Mouse (Mus musculus): ENCODE data around the gene Gtf2a1l. TPM values are rescaled to one million over a fixed set of nuclear protein-coding genes. Genes with fewer than 3 reads are reported as not detected.
A peak's percentile ranks its signal among the peaks of the same experiment; 100 is the strongest.

Gtf2a1l gene
- total RNA-seq (2021) = under 1 TPM; 0.51 to 0.70 TPM
- long read RNA-seq, experiment 1 = 0 reads
- long read RNA-seq, experiment 2, partial matches to known transcripts = 1 of 2 reads
- long read RNA-seq, experiment 2, other reads (novel, unspliced or antisense) = 1 of 2 reads

DNA sequence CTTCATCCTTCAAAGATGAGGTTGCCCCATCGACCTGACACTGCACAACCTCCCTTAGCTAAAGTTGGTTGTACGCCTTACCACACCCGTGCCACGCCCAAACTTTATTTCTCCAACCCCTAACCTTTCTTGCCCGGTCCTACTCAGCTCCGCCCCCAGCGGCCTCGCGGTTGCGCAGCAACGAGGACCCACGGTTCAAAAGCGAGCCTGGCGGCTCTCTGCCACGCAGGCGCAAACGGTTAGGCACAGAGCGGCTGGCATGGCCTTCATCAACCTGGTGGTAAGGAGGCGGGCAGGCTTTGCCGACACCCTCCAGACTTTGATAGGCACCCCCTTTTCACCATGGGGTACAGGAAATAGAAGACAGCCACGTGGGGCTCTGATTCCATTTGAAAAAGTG lies at the start of gene Gtf2a1l:
Gene Gtf2a1l (plus strand): TSS at position 209 of the 400 bp plus-strand sequence.
- intact Hi-C loops (cut with DNase I) = no loop called here
- DNase-seq (ENCODE audit: low spot score in 2 of 2) = peak in 1 of 2 experiments; percentile 44

DNA sequence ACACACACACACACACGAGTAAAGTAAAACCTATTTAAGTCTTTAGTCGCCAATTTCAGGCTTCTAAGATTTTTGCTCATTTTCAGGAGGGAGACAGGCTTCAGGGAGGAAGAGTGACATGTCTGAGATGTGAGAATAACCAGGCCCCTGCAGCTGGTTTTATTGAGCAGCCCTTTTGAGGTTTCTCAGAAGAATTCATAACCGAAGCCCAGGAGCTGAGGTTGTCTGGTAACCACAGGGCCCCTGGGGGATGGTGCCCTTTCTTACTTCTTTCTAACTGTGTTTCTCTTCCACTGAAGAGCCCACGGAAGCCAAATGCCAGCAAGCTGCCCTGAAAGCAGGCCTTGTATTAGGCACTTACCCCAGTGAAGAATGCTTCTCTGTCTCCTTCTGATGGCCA lies 47.5 kb upstream of the Gtf2a1l start:
- no peak for DNase-seq (ENCODE audit: low spot score in 2 of 2)
- intact Hi-C loops (cut with DNase I) = no loop called here

DNA sequence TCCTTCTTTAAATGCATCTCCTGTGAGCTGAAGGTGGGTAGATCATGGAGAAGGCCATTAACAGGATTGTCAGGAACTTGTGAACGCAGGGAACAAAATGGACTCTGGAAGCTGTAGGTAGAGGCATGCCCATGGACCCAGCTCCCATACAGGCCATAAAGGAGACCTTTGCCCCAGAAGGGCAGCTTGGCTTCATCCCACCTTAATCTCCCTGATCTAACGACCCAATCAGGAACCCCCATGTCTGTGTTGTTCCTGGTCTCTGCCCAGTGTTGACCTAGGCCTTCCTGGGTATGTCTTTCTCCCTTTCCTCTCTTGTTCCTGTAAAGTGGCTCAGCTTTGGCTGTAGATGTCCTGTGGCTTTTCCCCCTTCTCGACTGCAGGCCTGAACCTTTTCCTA lies 47.1 kb upstream of the Gtf2a1l start:
- intact Hi-C loops (cut with DNase I) = no loop called here
- no peak for DNase-seq (ENCODE audit: low spot score in 2 of 2)

DNA sequence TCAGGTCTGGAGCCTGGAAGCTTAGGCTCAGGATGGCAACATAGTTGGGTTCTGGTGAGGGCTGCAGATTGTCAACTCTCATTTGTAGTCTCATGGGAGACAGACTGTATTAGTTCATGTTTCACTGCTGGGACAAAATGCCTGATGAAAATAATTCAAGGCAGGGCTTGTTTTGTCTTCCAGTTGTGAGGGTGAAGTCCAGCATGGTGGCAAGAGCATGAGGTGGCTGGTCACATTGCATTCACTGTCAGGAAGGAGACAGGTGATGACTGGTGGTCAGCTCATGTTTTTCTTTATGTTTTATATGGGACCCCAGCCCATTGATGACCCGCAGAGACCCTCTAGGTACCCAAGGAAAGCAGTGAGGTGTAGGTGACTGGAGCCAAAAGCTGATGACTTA lies 45.7 kb upstream of the Gtf2a1l start:
- DNase-seq (ENCODE audit: low spot score in 2 of 2) = no peak
- intact Hi-C loops (cut with DNase I) = no loop called here

DNA sequence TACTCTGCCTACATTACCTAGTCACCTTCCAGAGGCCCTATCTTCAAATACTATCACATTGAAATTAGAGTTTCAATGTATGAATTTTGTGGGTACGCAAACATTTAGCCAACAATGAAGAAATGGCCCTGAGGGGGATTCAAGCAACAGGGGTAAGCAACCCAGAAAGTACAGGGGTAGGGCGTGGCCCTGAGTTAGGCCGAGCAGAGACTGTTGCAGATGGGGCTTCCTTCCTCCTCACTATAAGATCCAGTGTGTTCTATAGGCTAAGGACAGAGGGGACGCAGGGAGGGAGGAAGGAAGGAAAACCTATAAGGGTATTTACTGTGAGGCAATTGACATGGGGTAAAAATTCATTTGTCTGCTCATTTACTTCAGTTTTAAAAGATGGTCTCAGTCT lies 44.1 kb upstream of the Gtf2a1l start:
- DNase-seq (ENCODE audit: low spot score in 2 of 2) = no peak
- intact Hi-C loops (cut with DNase I) = no loop called here

DNA sequence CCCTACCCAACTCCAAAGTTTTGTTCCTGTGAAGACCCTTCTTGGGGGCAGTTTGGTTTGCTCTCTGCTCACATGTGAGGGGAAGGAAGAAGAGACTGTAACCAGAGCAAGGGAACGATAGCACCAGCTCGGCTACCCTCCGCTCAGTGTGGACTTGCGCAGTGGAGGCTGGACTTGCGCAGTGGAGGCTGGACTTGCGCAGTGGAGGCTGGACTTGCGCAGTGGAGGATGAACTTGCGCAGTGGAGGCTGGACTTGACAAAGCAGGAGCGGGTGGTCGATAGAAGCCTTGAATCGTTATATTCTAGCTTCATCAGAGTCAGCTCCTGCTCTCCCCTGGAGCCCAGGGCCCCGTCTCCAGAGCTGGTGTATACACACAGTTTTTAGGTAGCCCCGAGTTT lies 43.1 kb upstream of the Gtf2a1l start:
- intact Hi-C loops (cut with DNase I) = no loop called here

DNA sequence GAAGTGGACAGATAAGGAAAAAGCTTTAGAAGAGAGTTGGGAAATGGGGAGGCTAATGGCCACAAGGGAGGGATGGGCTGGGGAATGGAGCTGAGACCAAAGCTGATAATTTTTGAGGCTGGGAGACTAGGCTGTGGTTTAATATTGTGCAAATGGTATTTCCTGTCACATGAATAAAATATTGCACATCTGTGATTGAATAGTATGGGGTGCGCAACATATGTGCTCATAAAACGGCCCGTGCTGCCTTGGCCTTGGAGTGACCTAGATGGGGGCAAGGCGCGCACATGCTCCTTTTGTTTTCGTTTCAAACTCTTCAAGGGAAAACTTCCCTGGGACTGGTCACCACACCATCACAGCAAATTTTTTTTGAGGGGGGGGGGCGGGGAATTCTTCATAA lies 42.5 kb upstream of the Gtf2a1l start:
- intact Hi-C loops (cut with DNase I) = no loop called here

More for the DNA sequence above, 43.1 kb upstream of the Gtf2a1l start:
- no peak for DNase-seq (ENCODE audit: low spot score in 2 of 2)

DNA sequence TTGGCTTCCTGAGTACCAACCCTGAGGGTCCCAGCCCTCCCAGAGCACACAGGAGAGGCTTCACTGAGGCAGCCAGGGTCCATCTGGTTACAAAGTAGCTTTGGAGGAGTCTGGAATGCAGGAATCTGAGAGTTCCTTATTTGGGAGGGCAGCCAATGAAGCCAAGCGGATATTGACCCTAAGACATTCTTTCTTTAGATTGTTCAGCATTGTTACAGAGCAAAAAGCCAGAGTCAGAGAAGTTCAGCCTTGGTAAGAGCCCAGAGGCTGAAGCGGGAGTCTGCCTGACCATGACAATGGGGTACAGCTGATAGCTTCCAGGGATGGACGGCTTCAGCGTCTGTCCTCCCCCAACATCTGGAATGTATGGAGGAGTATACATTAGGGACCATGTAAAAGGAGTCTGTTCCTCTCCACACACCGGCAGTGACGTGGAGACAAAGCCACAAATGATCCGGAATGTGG lies 42.1 kb upstream of the Gtf2a1l start:
- intact Hi-C loops (cut with DNase I) = no loop called here
- no peak for DNase-seq (ENCODE audit: low spot score in 2 of 2)

More for the DNA sequence above, 42.5 kb upstream of the Gtf2a1l start:
- DNase-seq (ENCODE audit: low spot score in 2 of 2) = no peak

DNA sequence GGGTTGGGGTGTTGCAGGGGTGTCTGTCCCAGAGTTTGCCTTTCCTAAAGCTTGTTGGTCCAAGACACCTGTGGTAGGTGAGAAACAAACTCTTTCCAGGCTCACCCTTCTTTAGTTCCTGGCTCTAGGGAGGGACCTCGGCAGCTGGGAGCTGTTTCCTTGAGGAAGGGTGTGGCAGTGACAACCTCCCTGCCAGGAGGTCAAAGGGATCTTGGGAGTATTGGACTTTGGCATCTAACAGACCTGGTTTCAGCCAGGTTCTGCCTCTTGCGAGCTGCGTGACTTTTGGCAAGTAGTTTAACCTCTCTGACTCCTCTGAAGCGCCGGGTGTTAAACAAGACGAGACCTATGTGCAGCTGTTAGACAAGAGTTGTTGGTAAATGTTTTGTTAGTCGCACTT lies 41.3 kb upstream of the Gtf2a1l start:
- intact Hi-C loops (cut with DNase I) = no loop called here
- DNase-seq (ENCODE audit: low spot score in 2 of 2) = no peak

DNA sequence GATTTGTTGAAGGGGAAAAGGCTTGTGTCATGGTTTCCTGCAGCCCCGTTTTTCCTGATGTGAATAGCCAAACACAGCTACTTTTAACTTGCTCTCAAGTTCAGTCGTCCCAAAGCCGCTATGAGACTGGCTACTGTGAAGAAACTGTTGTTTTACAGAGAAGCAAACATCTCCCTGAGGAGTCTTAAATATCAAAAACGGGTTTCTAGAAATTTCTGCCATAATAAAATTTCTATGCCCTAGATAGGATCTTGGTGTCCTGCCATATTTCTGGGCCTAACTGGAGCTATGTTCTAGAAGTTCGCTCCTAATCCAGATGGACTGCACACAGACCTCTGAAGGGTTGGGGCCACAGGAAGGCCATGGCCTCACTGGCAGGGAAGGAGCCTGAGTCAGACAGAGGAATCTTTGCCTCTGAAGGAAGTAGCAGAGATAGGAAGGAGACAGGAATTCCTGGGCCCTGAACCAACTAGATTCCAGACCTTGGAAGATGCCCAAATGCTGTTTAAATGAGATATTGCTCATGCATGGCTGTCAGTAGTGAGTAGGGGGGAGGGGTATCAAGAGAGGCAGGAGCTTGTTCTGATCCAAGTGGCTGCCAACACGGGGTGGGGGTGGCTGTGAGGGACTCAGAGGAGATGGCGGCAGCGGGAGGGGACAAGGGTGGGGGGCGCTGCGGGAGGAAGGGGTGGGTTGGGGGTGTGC lies 39.6 kb upstream of the Gtf2a1l start:
- intact Hi-C loops (cut with DNase I) = no loop called here
- DNase-seq (ENCODE audit: low spot score in 2 of 2) = peak; percentile 27 to 72

DNA sequence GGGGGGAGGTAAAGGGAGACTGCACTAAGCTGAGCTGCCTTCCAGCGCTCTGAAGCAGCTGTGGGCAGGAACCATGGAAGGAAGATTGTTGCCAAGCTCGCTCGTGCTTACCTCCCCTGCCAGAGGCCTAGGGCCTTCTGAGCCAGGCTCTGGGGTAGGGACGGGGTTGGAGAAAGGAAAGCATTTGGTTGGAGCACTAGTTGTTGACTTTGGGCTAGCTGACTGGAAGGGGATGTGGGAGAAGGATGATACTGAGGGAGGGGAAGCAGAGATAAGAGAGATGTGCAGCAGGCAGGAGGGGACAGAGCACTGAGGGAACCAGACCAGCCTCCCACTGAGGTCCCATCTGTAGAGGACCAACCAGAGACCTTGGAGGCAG lies 39.1 kb upstream of the Gtf2a1l start:
- intact Hi-C loops (cut with DNase I) = no loop called here
- no peak for DNase-seq (ENCODE audit: low spot score in 2 of 2)

DNA sequence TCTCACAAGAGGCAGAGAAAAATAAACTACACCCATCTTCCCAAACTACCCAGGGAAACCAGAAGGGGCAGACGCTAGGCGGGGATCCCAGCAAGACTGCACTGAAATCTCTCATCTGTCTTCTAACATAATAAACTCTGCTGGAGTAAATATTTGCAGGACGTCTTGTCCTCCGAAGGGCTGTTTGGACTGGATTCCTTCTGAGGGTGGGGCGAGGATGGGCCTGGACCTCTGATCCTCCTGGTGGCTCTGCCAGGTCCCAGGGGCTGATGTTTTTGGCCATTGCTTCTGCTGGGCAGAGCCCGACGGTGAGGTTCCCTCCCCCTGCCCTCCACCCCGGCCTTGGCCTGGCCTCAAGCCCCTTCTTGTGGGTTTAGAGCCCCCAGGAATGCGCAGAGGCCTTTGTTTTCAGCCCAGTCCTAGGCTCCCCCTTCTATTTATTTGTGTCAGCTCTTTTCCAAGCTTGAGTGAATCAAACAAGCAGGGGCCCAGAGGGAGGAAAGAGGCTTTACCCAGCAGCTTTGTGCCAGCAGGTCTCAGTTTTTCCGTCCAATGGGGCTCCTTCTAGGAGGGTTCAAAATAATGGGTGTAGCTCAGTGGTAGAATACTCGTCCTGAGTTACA lies 38.4 kb upstream of the Gtf2a1l start:
- intact Hi-C loops (cut with DNase I) = no loop called here

DNA sequence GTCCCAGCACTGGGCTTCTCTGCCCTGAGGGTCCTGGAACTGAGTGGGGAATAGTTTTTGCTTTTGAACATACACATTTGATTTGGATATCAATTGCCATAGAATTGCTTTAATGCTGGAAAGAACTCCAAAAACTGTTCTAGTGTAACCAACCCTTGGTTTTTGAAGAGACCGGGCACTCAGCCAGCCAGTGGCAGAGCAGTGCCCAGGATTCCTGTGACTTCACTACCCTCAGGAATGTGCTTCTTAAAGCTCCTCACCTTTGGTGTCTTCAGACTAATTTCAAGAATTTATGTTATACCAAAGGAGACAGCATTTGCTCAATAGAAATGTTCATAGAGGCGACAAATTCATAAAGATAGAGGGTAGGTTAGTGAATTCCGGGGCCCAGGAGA lies 37.9 kb upstream of the Gtf2a1l start:
- intact Hi-C loops (cut with DNase I) = no loop called here
- no peak for DNase-seq (ENCODE audit: low spot score in 2 of 2)

More for the DNA sequence above, 38.4 kb upstream of the Gtf2a1l start:
- DNase-seq (ENCODE audit: low spot score in 2 of 2) = peak in 1 of 2 experiments; percentile 55

DNA sequence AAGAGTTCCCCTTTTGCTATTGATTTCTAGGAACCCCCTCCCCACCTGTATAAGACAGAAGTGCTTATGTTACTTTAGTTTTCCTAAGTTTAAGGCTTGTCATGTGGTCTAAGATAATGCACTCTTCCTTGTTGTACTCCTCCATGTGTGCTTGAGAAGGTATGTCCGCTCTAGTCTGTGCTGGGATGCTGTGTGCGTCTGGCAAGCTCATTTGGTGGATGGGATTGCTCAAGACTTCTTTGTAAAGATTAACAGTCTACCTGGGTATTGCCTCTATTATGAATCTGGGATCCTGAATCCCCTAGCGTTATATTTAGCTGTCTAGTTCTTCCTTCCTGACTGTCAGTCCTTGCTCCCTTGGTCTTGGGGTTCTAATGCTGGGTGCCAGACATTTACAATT lies 35.8 kb upstream of the Gtf2a1l start:
- intact Hi-C loops (cut with DNase I) = no loop called here
- no peak for DNase-seq (ENCODE audit: low spot score in 2 of 2)

DNA sequence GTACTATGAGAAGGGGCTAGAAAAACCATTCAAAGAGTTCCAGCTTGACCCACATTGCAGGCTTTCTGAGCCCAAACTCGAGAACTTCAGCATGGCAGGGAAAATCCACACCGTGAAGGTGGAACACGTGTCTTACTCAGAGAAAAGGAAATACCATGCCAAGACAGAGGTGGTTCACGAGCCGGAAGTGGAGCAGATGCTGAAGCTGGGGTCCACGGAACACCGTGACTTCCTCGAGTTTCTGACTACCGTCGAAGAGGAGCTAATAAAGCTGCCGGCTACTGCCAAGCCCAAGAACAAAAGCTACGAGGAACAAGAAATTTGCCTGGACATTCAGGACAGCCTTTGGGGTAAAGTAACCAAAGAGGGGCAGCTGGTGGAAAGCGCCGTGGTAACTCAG lies 32.4 kb upstream of the Gtf2a1l start:
- intact Hi-C loops (cut with DNase I) = no loop called here
- no peak for DNase-seq (ENCODE audit: low spot score in 2 of 2)

DNA sequence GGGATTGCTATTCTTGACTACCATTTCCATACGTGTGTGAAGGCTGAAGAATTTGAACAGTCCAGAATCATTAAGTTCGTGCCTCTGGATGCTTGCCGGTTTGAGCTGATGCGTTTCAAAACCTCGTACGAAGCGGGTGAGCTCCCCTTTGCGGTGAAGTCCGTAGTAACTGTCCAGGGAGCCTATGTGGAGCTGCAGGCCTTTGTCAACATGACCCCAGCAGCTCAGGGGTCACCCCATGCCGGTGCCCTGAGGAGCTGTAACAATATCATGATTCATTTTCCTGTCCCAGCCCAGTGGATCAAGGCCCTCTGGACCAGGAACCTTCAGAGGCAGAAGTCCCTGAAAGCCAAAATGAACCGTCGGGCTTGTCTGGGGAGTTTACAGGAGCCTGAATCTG lies 31.9 kb upstream of the Gtf2a1l start:
- intact Hi-C loops (cut with DNase I) = no loop called here
- DNase-seq (ENCODE audit: low spot score in 2 of 2) = peak in 1 of 2 experiments; percentile 30

DNA sequence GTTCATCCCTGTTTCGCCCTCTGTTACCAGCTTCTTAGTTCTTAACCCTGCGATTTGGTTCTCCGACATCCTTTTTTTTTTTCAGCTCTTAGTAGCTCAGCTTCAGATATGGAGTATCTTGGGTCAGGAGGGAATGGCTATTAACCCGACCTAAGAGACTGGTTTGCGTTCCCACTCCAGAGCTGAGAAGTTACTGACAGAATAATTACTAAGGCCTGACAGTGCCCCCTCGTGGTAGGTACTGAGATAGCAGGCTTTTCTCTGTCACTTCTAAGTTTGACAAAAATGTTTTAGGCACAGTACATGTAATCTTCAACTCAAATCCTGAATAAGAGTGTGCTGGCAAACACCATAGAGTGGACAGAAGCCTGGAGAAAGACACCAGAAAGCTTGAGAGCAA lies 27.4 kb upstream of the Gtf2a1l start:
- DNase-seq (ENCODE audit: low spot score in 2 of 2) = peak; percentile 70 to 79
- intact Hi-C loops (cut with DNase I) = loop anchor here (1.0 to 5.0 kb wide), 3 partner anchors 46 to 384 kb away; no protein-coding TSS in a partner anchor

DNA sequence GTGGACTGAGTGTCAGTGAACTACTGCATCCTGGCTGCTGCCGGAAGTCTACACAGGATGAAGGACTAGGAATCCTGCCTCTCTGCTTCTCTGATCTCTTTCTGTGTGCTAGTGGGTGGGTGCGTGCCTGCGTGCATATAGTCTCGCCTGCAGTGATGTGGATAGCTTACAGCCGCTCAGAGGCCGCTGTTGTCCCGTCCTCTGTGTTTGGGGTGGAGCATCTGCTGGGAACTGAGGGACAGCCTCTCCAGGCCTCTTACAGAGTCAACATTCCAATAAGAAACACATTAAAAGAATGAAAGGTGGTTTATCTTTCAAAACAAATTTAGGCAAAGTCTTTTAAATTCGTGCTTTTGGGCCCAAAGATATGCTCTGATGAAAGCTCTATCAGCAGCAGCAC lies 26.6 kb upstream of the Gtf2a1l start:
- no peak for DNase-seq (ENCODE audit: low spot score in 2 of 2)

DNA sequence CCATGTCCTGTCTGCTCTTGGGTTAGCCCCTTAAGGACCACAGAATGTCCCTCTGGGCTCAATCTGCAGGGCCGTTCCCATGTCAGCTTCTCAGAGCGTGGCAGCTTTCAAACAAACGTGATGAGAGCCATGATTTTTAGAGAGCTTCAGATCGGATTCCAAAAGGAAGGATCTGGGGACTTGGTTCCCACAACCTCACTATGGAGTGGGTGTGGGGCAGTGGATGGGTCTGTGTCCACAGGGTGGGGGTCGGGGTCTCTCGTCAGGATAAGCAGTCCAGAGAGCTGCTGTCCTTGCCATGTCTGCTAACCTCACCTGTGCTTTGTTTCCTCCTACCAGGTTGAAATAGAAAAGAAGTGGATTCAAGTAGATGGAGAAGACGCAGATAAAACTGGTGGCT lies 23.6 kb upstream of the Gtf2a1l start:
- intact Hi-C loops (cut with DNase I) = loop anchor here (5.0 kb wide), 1 partner anchor 388 kb away; no protein-coding TSS in a partner anchor
- DNase-seq (ENCODE audit: low spot score in 2 of 2) = no peak

More for the DNA sequence above, 26.6 kb upstream of the Gtf2a1l start:
- intact Hi-C loops (cut with DNase I) = loop anchor here (1.0 to 5.0 kb wide), 3 partner anchors 47 to 385 kb away; no protein-coding TSS in a partner anchor

DNA sequence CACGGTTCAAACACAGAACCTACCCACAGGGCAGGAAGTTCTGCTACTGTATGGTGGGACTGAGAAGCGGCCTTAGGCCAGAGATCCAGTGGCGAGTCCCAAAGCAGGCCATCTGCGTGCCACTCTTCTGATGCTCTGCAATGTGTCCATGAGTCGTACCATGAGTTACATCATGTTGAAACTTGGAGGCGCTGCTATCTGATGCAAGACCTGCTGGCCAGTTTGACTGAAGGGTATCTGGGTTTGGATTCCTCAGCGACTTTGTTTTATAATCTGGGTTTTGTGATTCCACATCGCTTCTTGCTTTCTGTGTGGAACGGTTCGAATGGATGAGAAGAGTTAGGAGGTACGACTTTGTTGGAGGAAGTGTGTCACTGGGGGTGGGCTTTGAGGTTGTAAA lies 23.2 kb upstream of the Gtf2a1l start:
- no peak for DNase-seq (ENCODE audit: low spot score in 2 of 2)
- intact Hi-C loops (cut with DNase I) = no loop called here

DNA sequence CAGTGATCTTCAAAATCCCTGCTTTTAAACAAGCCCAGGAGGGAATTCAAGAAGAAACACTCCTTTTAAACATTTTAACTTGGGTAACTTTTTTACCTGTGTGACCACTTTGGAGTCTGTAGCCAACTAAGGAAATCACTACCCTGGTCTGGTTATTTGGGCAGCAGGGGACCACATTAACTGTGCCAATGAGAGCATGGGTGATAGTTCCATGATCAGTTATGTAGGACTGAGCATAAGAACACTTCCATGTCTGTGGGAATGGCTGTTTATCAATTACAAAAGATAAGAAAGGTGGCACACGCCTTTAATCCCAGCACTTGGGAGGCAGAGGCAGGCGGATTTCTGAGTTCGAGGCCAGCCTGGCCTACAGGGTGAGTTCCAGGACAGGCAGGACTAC lies 21.3 kb upstream of the Gtf2a1l start:
- DNase-seq (ENCODE audit: low spot score in 2 of 2) = no peak
- intact Hi-C loops (cut with DNase I) = no loop called here

All from left cerebral cortex, postnatal 14 days (tissue).